Mouse (Mus musculus) frontal cortex, adult 2 months (tissue): ENCODE results near the gene Tcf7l2. TPM values are rescaled to one million over a fixed set of nuclear protein-coding genes. Genes with fewer than 3 reads are reported as not detected.

ENCODE experiments used
- DNase-seq, 2 experiments: peaks; one replicate each; pipeline ENCODE4 v3.0.0; 2022; ENCODE audit warnings: low spot score in 1 of 2; ENCODE audit errors: extremely low spot score in 1 of 2
- polyA plus RNA-seq: library from polyadenylated mRNA; depleted of rRNA; stranded (reverse); fragments of >200 nt; gene quantifications from 2 replicates; pipeline ENCODE4 v1.2.3, GENCODE M21; 2012

Gene Tcf7l2
- polyA plus RNA-seq, 1 experiment, result 7.9 TPM

DNA sequence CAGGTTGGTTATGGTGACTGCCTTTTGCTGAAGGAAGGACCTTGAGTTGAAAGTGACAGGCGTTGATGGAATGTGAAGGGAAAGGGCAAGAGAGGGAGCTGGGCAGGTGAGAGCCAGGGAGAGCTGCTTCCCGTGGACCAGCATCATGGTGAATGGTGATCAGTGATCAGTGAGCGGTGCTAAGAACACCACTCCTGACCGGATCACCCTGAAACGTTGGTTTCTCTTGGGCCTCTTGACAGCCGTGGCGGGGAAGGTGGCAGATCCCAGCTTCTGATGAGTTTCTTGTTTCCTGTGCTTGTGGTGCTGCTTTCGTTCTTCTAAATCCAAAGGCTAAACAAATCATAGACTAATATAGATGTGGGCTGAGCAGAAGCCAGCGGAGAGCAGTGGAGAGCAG is 13.8 kb downstream of the Tcf7l2 start:
- no peak for DNase-seq

DNA sequence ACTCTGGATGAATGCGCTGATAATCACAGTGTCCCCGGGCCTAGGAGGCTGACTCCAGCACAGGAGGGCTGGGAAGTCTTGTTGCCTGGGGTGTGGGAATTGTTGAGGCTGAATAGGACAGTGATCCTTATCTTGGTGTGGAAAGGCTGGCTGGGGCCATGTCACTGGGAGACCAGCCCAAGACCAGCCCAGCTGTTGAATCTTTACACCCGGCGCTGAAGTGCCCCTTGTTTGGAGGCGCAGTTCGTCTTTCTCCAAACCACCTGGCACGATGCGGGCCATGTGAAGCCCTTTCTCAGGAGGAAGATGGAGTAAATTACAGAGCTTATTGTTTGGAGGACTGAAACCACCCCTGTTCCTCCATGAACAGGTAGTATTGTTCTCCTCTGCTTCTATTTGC is 15.1 kb downstream of the Tcf7l2 start:
- DNase-seq, result no peak

DNA sequence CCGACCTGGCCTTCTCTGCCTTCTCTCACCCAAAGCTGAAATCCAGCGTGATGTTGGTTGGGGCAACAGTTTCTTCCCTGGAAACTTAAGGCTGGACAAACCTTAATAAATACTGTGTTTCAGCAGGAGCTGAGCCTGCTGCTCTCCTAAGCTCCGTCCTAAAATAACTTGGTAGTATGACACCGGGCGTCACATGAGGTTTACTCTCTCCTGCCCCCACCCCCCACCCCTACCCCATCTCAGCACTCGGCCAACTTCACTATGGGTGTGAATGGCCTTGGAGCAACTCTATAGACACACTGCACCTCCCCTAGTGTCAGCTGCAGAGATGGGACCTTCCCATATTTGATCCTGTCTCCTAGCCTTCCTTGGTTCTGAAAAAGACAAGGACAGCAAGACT is 15.8 kb downstream of the Tcf7l2 start:
- DNase-seq, result no peak

DNA sequence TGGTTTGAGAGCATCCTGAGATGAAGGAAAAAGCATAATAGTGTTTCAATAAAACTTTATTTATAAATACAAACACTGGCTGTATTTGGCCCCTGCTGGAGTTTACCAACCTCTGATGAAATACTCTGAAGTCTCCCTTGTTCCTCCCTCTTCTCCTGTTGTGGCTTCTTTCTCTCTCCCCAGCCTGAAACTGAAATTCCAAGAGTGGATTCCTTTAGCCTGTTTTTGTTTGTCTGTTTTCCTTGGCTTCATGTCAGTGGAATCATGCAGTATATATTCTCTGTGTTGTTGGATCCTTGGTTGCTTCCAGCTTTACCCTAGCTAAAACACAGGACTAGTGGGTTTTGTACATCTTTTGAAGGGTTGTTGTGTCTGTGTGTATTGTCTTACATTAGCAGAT is 16.5 kb downstream of the Tcf7l2 start:
- no peak for DNase-seq

DNA sequence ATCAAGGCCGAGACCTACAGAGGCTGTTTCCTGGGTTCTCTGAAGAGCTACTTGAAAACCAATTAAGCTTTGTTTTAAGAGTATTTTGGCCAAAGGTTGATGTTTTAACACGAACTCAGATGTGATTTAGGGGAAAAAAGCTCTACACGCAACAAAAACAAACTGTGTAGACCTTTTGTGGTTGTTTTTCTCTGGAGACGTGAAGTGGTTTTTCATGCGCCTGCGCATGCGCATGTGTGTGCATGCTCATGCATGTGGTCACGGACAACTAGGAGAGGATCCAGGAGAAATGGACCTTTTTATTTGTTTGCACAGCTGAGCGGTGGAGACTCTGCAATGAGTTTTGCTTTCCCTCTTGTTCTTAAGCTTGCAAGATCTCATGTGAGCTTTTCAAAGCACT is 17.4 kb downstream of the Tcf7l2 start:
- no peak for DNase-seq

DNA sequence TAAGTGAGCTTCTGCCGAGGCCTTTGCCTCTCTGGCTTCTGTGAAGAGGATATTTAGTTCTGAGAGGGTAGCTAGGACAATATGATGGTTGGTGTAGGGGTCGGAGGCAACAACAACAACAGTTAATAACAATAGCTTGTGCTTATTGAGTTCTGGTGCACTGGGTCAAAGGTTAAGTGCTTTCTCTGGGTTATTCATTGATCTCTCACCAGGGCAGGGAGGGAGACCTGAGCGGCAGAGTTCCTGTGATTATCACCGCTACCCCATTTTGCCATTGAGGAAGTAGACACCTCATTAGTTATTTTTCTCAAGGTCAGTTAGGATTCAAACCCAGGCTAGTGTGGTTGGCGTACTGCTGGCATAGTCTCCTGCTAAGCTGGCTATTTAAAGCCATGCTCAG is 19.5 kb downstream of the Tcf7l2 start:
- DNase-seq, result no peak

DNA sequence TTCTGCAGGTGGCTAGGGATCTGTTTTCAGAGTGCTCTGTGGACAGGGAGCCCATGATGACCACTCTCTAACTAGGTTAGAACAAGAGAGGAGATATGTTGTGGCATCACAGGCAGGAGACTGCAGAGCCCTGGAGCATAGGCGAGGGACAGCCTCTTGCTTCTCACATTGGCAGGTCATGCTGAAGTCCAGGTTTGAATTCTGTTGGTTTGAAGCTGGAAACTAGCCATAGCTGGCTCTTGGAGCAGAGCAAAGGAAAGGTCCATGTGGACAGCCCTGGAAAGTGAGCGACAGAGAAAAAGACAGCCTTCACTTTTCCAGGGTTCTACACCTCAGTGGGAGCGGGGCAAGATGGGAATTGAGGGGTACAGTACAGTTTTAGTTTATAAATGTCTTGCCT is 20.6 kb downstream of the Tcf7l2 start:
- DNase-seq, result no peak

DNA sequence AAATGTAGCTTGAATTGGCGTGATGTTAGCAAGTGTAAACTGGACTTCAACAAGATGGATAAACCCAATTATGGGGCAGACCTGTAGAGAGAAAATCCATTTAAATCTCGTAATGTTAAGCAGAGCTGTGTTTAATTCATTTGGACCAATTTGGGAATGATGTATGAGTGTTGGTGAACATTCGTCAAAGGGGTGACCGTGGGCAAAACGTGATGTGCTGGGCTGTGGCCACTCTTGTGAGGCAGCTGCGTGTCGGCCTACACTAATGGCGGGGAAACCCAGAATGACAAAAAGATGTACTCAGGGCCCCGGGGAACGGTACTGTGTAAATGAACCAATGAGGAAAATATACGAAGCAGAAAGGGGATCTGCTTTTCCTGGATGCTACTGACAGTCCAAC is 24.2 kb downstream of the Tcf7l2 start:
- DNase-seq, result no peak

DNA sequence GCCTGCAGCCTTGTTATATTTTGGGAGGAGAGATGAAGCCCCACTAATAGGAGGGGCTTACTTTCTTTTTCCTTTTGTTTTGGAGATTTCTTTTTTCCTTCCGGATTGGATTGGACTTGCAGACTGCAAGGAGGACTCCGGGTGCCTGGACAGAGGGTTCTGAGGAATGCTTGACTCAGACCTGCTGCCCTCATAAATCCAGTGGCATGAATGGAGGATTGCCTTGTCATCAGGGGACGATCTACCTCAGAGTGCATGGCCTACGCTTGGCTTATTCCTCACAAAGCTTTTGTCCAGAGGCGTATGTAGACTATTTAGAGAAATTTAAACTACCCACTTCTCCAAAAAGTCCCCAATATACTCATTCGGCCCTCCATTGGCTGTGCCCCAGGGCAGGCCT is 25.5 kb downstream of the Tcf7l2 start:
- no peak for DNase-seq

DNA sequence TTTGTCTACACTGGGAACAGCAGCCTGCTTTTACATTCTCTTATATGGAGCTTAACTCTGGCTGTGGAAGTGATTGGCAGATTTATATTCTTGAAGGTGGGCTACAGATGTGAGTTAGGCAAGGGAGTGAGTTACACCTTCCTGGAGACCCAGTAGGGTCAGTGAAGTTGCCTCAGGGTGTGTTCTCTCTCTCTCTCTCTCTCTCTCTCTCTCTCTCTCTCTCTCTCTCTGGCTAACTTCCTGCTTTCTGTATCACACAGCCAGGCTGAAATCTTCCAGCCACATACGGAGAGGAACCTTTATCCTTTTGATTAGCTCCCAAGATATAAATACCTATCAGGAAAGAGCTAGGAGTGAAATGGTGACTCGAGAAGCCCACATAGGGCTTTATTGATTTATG is 26.0 kb downstream of the Tcf7l2 start:
- DNase-seq, result no peak

DNA sequence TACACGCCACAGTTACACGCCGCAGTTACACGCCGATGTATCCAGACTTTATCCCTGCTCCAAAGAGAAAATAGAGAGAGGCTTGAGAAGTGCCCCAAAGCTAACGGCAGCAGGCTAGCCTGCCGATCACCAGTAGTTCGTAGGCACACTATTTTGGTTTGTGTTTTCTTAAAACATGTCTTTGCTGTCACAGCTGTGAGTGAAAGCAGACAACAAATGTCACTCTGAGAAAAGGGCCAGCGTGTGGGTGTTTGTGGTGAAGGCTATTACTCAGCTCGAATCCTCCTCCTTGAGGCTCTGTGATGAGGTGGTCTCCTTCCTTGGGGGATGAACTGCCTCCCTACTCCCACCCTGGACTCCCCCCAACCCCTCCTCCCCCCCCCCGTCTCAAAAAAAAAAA is 26.6 kb downstream of the Tcf7l2 start:
- no peak for DNase-seq

DNA sequence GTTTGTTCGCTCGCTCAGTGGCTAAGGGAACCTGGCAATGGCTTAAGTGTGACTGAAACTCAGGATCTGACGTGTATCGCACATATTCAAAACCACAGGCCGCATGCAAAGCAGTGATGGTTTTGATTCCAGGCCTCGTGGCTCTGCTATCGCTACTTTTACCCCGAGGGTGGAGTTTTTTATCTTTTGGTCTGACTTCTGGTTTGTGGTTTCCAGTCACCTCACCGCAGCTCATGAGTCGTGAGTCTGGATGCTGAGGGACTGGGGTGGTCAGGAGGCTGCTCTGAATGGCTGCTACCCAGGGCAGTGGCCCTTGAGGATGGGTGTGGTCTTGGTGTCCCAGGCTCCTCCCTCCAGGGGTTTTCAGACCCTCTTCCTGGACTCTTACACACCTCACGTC is 27.3 kb downstream of the Tcf7l2 start:
- no peak for DNase-seq

DNA sequence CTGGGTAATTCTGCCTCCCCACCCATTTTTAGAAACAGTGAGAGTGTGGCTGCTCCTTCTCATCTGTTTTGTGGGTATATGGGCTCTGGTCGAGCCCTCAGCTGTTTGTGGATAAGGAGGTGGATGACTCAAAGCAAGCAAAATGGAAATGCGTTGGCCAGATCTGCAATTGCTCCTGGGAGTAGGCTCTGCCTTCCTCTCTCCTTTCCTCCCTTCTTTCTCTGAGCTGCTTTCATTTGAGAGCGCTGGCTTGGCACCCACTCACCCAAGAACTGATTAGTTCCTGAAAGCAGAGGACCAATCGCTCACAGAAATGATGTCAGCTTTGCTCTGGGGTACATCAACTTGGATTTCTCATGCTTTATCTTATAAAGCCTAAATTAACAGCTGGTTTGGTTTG is 32.7 kb downstream of the Tcf7l2 start:
- peak in 1 of 2 experiments; percentile 13 for DNase-seq

DNA sequence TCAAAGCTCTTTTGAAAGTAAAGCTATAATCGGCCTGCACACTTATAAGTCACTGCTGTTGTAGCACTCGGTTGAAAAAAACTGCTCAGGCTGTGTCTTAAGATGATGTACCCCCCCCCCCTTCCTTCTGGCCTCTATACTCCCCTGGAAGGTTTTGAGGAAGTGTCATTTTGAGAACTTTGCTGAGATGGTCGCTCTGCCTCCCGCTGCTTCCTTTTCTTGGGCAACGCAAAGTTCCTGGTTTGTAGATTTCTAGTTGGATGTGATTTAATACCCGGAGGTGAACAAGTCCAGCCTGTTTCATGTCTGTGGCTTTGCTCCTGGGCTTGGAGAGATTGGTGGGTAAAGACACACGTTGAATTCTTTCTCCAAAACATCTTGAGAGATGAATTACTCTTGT is 33.2 kb downstream of the Tcf7l2 start:
- DNase-seq, result no peak

DNA sequence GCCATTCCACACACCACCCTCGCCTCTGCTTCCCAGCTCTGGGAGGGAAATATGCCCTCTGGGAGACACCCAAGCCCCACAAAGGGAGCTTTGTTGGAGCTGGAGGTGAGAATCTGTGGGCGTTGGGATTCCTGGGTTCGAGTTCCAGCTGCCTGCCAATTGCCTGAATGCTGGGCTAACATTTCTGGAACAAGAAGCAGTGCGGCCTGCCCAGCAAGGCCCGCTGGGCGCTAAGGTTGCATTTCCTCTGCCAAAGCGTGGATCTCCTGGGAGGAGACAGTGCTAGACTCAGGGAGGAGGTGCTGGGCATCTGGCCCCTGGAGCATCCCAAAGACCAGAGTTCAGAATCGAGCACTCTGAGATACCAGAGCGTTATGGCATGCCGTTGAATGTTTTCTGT is 38.3 kb downstream of the Tcf7l2 start:
- DNase-seq, result no peak

DNA sequence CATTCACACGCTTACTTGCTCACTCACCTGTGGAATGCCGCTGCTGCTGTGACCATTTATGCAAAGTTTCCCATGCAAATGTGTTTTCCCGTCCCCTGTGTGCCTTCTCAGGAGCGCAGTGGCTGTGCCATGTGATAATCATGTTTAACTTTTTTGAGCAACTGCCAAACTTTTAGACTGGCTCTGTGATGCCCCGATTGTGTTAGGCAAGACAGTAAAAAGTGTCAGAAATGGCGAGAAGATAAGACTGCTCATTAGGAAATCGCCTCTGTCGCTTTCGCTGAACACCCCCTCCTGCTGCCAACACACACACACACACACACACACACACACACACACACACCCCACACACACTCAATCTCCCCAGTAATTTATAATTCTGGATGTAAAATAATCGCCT is 39.5 kb downstream of the Tcf7l2 start:
- DNase-seq, result no peak

DNA sequence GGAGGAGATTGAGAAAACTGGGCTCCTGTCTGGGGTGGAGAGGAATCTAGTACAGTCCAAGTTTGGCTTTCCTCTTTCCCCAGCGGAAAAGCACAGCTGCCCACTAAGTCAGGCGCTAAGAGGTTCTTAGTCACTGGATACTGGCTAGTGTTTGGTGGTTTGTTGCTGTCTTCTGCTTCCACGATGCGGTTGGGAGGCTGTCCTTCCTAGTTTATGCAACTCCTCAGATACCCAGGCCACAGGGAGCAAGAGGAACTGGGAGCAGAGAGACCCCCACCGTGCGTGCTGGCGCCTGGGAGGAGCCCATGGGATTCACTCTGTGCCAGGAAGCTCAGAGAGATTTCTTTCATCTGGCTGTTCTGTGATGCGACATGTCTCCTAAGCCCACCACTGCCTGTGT is 40.1 kb downstream of the Tcf7l2 start:
- DNase-seq, result no peak

DNA sequence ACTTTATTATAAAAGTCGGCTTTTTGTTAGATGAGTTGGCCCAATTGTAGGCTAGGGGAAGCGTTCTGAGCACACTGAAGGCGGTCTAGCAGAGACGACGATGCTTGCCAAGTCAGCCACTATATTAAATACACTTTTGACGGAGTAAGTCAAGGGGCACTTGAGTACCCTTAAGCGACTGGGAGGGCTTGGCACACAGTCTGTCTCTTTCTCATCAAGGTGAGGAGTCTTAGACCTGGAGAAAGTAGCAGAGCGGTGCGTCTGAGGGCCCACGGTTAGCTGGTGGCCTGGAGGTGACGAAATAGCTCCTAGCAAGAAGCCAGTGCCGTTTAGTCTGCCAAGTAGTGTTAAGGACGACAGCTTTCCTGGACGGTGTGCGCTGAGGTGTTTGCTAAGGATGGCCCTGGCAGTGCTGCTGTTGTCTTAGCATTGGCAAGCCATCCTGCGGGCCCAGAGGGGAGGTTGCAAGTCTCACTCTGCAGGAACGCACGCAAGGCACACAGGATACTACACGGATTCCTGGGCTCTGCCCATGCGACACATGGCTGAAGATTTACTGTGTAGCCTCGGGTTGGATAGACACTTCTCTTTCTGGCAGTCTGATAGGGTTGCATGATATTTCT is 43.3 kb downstream of the Tcf7l2 start:
- no peak for DNase-seq

DNA sequence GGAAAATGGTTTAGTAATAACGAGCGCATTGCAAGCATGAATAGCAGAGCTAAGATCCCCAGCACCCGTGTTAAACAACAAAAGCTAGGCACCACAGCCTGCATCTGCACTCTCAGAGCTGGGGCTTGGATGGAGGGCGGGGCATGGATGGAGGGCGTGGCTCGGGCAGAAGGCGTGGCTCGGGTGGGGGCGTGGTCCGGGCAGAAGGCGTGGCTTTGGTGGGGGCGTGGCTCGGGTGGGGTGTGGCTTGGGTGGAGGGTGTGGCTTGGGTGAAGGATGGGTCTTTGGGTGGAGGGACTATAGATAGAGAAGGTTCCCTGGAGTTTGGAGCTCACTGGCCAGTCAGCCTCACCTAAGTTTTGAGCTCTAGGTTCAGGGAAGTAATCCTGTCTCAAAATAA is 45.8 kb downstream of the Tcf7l2 start:
- no peak for DNase-seq

DNA sequence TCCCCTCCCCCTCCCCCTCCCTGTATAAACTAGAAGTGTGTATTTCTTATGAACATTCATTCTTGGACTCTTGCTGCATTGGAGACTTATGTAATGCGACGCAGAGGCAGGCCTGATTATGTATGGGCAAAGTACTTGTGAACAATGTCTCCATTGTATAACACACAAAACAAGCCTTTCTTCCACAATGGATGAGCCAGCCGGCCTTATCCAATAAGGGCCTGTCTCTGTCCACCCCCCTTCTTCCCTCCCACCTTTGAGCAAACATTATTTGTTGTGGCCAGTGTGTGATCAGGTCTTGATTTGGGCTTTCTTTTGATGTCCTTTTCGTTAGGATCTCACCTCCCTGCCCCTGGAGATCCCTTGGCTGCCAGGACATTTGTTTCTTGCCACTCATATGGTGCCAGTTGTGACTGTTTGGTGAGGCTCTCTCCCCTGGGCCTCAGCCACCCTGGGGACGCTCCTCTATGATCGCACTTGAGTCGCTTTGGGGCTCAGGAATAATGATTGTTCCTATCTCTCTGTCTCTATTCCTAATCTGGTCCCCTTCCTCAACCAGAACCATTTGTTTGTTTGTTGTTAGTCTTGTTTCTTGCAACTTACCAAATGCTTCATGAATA is 46.8 kb downstream of the Tcf7l2 start:
- DNase-seq, result peak; percentile 5 to 23

DNA sequence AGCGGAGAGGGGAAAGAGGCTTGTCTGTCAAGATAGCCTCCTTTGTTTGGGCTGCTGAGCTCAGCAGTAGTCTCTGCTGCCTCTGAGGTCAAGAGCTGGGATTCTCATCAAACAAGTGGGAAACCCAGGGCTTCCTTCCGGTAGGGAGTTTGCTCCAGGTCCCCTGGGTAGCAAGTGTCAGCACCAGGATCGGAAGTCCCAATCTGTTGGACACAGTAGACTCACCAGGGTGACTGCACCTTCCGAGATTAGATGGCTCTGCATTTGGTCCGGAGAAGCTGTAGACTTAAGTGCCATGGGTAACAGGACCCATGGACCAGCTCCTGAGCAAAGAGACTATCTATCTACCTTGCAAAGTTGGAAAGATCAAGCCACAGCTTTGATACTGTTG is 47.3 kb downstream of the Tcf7l2 start:
- DNase-seq, result no peak

DNA sequence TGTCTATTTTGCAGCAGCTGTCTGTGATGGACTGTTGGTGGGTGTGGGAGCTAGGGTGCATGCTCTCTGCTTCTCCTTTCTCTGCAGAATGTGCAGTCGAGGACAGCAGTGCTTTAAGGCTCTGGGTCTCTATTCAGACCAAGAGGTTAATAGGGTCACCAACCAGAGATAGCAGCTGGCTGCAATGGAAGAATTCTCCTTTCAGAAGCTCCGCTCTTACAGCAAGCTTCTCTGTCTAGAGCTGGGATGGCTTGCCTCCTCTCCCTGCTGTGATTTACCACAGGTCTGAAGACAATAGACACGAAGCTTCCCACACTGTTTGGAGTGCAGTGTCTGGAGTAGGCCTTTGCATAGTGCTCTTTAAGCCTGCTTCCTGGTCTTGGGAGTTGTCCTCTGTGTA is 48.2 kb downstream of the Tcf7l2 start:
- DNase-seq, result no peak

DNA sequence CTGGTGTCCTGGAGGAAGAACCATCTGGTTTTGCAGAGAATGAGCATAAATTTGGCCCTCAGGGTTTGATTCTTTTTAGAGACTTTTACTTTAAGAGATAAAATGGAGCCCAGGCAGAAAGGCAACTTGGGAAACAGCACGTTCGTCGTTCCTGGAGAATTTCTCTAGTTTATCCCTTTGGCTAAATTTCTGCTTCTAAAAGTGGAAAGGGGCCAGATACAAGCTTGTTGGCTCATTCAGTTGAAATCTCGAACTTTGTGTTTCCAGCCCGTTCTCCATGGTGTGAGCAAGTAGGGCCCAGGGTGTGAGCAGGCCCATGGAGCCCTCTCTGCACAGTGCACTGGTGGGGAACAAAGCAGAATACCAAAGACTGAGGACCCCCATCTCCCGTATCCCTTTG is 49.7 kb downstream of the Tcf7l2 start:
- DNase-seq, result no peak
